Mouse (Mus musculus) embryonic facial prominence, embryonic 14.5 days (tissue): ENCODE measurements around the gene Fbxw4. TPM values are rescaled to one million over a fixed set of nuclear protein-coding genes. Genes with fewer than 3 reads are reported as not detected.
A peak's percentile ranks its signal among the peaks of the same experiment; 100 is the strongest.

ENCODE experiments used
- ATAC-seq: fragments of 200-750 bp; cut with Nextera tagmentation; 2 replicates; pipeline ENCODE4 v1.8.0; 2017; ENCODE audit warnings: low read depth, moderate number of reproducible peaks, moderate TSS enrichment
- DNase-seq: peaks from one replicate; pipeline ENCODE4 v3.0.0-alpha.2; 2015; ENCODE audit warnings: low spot score
- H3K27ac ChIP-seq: fragments of 300-500 bp; sonication (generic); replicated peaks from 2 replicates; pipeline ENCODE4 v1.5.1; 2014; ENCODE audit warnings: low read depth, mild to moderate bottlenecking, low read length, moderate library complexity
- H3K27me3 ChIP-seq: fragments of 300-500 bp; sonication (generic); replicated peaks from 2 replicates; pipeline ENCODE4 v1.6.1; 2014; ENCODE audit warnings: low read length; ENCODE audit not compliant: control insufficient read depth, insufficient read depth
- H3K36me3 ChIP-seq: fragments of 300-500 bp; sonication (generic); 2 replicates; pipeline ENCODE4 v1.6.1; 2014; ENCODE audit warnings: low read length, mixed read lengths; ENCODE audit not compliant: control insufficient read depth, insufficient read depth
- H3K4me1 ChIP-seq: fragments of 300-500 bp; sonication (generic); 2 replicates; pipeline ENCODE4 v1.6.1; 2014; ENCODE audit warnings: antibody characterized with exemption, low read length; ENCODE audit not compliant: control insufficient read depth, insufficient read depth
- H3K4me2 ChIP-seq: fragments of 300-500 bp; sonication (generic); 2 replicates; pipeline ENCODE4 v1.6.1; 2014; ENCODE audit warnings: low read depth, mild to moderate bottlenecking, low read length, moderate library complexity, mixed read lengths
- H3K4me3 ChIP-seq: fragments of 300-500 bp; sonication (generic); 2 replicates; pipeline ENCODE4 v1.5.1; 2014; ENCODE audit warnings: low read depth, mild to moderate bottlenecking, low read length
- H3K9ac ChIP-seq: fragments of 300-500 bp; sonication (generic); 2 replicates; pipeline ENCODE4 v1.6.1; 2014; ENCODE audit warnings: low read depth, mild to moderate bottlenecking, low read length, moderate library complexity, mixed read lengths
- H3K9me3 ChIP-seq: fragments of 300-500 bp; sonication (generic); 2 replicates; pipeline ENCODE4 v1.6.1; 2016; ENCODE audit warnings: low read length; ENCODE audit not compliant: control insufficient read depth
- WGBS: fragments of 180-500 bp; shearing (Covaris S2); extraction: QIAGEN DNeasy Blood & Tissue Kit; methylation state at CpG from one replicate; pipeline ENCODE4 v1.1.7; 2014; 5-methylcytosine and 5-hydroxymethylcytosine counted together
- polyA plus RNA-seq: library from polyadenylated mRNA; unstranded; fragments of >200 nt; fragmentation: Nextera tagmentation; extraction: Ambion mirVana; gene quantifications from 2 replicates; pipeline ENCODE4 v1.2.1, GENCODE M21; 2014

Gene Fbxw4
- polyA plus RNA-seq, 1 experiment from 2014 or later = 6.9 TPM

- ATAC-seq = no peak
- Histone ChIP-seq H3K27ac (no peak overlapping the region), H3K4me3 (no peak overlapping the region), H3K9me3 (no peaks in the 10 kb centered on the region), H3K27me3 (no peaks in the 10 kb centered on the region), H3K36me3 (peaks cover 14% of the 10 kb centered on the region; the same call in 1 of the 2 replicates), H3K4me2 (no peak overlapping the region), H3K4me1 (no peaks in the 10 kb centered on the region), H3K9ac (no peak overlapping the region)
- WGBS = 73% methylated on average over 6 of the region's 6 CpGs
- DNase-seq = no peak
Measured at GRCm38 (mm10) chr19:45587509-45588292, 72.4 kb downstream of the Fbxw4 start.

- peaks cover 7% of the 10 kb centered on the region; the same call in 1 of the 2 replicates for H3K4me1 ChIP-seq
- H3K4me3 ChIP-seq = no peak overlapping the region
- ATAC-seq (no peak; the same call in 1 of the 2 replicates), DNase-seq (no peak)
- no peak overlapping the region for H3K9ac ChIP-seq
- WGBS = 53% methylated on average over 3 of the region's 3 CpGs
- no peak overlapping the region for H3K4me2 ChIP-seq
- no peaks in the 10 kb centered on the region for H3K9me3 ChIP-seq
- peaks cover 14% of the 10 kb centered on the region; the same call in 1 of the 2 replicates for H3K36me3 ChIP-seq
- H3K27me3 ChIP-seq = no peaks in the 10 kb centered on the region
- no peak overlapping the region for H3K27ac ChIP-seq
Measured at GRCm38 (mm10) chr19:45586850-45587249, 73.3 kb downstream of the Fbxw4 start.

DNA sequence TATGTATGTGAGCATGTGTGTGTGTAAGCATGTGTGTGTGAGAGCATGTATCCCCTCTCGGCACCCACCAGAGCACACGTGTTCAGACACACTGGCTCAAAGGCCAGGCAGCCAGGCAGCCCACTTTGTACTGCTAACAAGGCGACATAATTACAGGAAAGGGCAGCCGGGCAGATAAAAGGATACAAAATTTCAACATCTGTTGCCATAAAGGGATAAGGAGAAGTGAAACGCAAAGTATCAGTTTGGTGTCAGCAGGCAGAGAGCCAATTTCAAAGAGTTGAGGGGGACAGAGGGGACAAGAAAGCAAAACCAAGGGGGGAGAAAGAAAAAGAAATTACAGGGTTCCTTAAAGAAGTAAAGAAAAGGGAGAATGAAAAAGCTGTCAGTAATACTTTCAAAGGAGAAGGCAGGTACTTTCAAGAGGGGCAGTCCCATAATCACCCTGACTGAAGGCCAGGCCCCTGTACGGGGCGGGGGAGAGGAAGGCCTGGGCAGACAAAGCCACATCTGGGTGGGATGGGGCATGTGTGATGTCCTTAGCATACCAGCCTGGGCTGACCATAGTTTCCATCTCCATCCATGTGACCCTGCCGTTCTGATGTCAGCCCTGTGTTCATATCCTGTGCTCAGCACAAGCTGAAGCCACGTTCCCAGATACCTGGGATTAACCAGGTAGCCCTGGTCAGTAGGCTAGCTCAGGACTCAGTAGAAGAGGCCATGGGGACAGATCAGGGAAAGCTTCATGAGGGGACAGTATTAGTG lies 75.1 kb downstream of the Fbxw4 start:
- 0 out of 2 replicates have a peak, but pooled peaks cover 3% of the 10 kb centered on the region for H3K36me3 ChIP-seq
- H3K4me3 ChIP-seq = no peak overlapping the region
- H3K27ac ChIP-seq = no peak overlapping the region
- no peaks in the 10 kb centered on the region for H3K9me3 ChIP-seq
- H3K4me2 ChIP-seq = no peak overlapping the region
- ATAC-seq (no peak), DNase-seq (no peak)
- H3K9ac ChIP-seq = no peak overlapping the region
- WGBS = 46% methylated on average over 9 of the region's 9 CpGs
- H3K27me3 ChIP-seq = no peaks in the 10 kb centered on the region
- H3K4me1 ChIP-seq = peaks cover 8% of the 10 kb centered on the region; the same call in 1 of the 2 replicates

DNA sequence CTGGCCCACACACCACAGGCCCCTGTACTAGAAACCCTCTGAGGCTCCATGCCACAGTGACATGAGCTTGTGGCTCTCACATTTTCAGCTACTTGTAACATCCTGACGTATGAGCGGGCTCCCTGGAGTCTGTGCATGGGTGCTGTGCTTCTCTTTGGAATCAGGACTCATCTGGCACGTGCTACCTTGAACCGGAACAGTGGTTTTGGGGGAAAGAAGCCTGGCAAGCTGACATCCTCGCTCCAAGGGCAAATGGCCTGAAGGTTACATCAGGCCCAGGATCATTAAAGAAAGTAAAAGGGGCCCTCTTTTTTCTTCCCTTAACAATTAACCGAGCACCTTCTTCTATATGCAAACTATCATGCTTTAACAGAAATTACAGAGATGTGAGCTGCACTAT lies 77.0 kb downstream of the Fbxw4 start:
- Histone ChIP-seq H3K9ac (no peak overlapping the region), H3K4me2 (no peak overlapping the region), H3K4me3 (no peak overlapping the region), H3K9me3 (no peaks in the 10 kb centered on the region), H3K36me3 (peaks cover 14% of the 10 kb centered on the region), H3K27ac (no peak overlapping the region), H3K27me3 (no peaks in the 10 kb centered on the region), H3K4me1 (peaks cover 8% of the 10 kb centered on the region; the same call in 1 of the 2 replicates)
- 82% methylated on average over 6 of the region's 6 CpGs for WGBS
- ATAC-seq = no peak
- DNase-seq = no peak

DNA sequence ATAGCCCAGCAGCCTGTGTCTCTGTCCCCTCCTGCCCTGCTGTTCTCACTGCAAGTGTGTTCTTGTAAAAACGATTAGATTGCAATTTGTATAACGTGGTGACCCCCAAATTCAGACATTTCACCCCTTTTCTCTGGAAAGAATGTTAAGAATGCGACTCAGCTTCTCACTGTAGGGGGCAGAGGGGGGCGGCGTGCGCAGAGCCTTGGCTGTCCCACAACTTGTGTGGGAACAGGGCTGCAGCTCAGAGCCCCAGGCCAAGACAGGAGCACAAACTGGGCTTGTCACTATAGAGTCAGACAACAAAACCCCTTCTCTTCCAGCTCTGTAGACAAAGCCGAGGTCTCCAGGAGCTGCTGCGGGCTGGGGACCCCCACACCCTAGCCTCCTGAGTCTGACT lies 78.0 kb downstream of the Fbxw4 start:
- peak overlapping the region; percentile 28; the same call in 1 of the 2 replicates for H3K9ac ChIP-seq
- no peak overlapping the region for H3K4me2 ChIP-seq
- 9% methylated on average over 8 of the region's 8 CpGs for WGBS
- H3K27ac ChIP-seq = no peak overlapping the region
- DNase-seq (no peak), ATAC-seq (no peak)
- peaks cover 8% of the 10 kb centered on the region; the same call in 1 of the 2 replicates for H3K4me1 ChIP-seq
- H3K27me3 ChIP-seq = no peaks in the 10 kb centered on the region
- H3K36me3 ChIP-seq = peaks cover 24% of the 10 kb centered on the region
- H3K4me3 ChIP-seq = no peak overlapping the region
- H3K9me3 ChIP-seq = no peaks in the 10 kb centered on the region

- no peak overlapping the region for H3K9ac ChIP-seq
- peak; percentile 32; the same call in 1 of the 2 replicates for ATAC-seq
- peaks cover 12% of the 10 kb centered on the region for H3K4me1 ChIP-seq
- WGBS = 69% methylated on average over 3 of the region's 3 CpGs
- peaks cover 26% of the 10 kb centered on the region for H3K36me3 ChIP-seq
- no peaks in the 10 kb centered on the region for H3K27me3 ChIP-seq
- H3K27ac ChIP-seq = no peak overlapping the region
- H3K4me3 ChIP-seq = no peak overlapping the region
- no peaks in the 10 kb centered on the region for H3K9me3 ChIP-seq
- H3K4me2 ChIP-seq = no peak overlapping the region
- no peak for DNase-seq
Measured at GRCm38 (mm10) chr19:45581257-45581656, 78.9 kb downstream of the Fbxw4 start.

DNA sequence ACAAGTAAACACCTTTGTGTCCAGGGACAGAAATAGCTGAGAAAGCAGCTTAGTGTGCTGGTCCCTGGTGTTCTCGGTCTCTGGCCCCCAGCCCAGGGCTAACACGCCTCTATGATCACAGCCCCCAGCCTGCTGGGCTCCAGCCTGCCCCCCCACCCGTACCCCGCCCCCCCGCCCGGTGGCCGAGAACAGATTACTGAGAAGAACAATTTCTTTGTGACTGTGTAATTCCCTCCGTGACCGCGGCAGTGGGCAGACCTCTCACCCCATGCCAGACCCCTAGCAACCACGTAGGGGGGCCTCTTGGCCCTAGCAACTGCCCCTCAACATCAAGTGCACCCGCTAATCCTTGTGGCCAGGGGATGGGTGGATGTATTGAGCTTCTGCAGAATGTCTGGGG lies 79.9 kb downstream of the Fbxw4 start:
- Histone ChIP-seq H3K9me3 (no peaks in the 10 kb centered on the region), H3K9ac (no peak overlapping the region), H3K4me3 (no peak overlapping the region), H3K27me3 (no peaks in the 10 kb centered on the region), H3K36me3 (peaks cover 26% of the 10 kb centered on the region), H3K4me1 (peaks cover 22% of the 10 kb centered on the region), H3K27ac (no peak overlapping the region), H3K4me2 (no peak overlapping the region)
- no peak for ATAC-seq
- WGBS = 66% methylated on average over 10 of the region's 12 CpGs
- no peak for DNase-seq

- Histone ChIP-seq H3K4me1 (peaks cover 30% of the 10 kb centered on the region), H3K27ac (no peak overlapping the region), H3K9ac (no peak overlapping the region), H3K4me3 (no peak overlapping the region), H3K9me3 (no peaks in the 10 kb centered on the region), H3K4me2 (no peak overlapping the region), H3K36me3 (peaks cover 26% of the 10 kb centered on the region), H3K27me3 (no peaks in the 10 kb centered on the region)
- WGBS = 84% methylated on average over 7 of the region's 7 CpGs
- no peak for ATAC-seq
- DNase-seq = no peak
Measured at GRCm38 (mm10) chr19:45579416-45579815, 80.7 kb downstream of the Fbxw4 start.
